Mouse (Mus musculus) lung, embryonic 15.5 days (tissue): ENCODE measurements around the gene Vtcn1. TPM values are rescaled to one million over a fixed set of nuclear protein-coding genes. Genes with fewer than 3 reads are reported as not detected.

Experiments
- ATAC-seq: fragments of 200-750 bp; cut with Nextera tagmentation; 2 replicates; pipeline ENCODE4 v1.8.0; 2017; ENCODE audit warnings: moderate number of reproducible peaks, borderline replicate concordance; ENCODE audit not compliant: low FRiP score, low TSS enrichment; ENCODE audit errors: extremely low read depth
- H3K27ac ChIP-seq: fragments of 300-500 bp; sonication (generic); 2 replicates; pipeline ENCODE4 v1.5.1; 2015; ENCODE audit warnings: moderate library complexity, mild to moderate bottlenecking, inconsistent platforms
- H3K27me3 ChIP-seq: fragments of 300-500 bp; sonication (generic); 2 replicates; pipeline ENCODE4 v1.6.1; 2015; ENCODE audit warnings: inconsistent platforms
- H3K36me3 ChIP-seq: fragments of 300-500 bp; sonication (generic); 2 replicates; pipeline ENCODE4 v1.6.1; 2015; ENCODE audit warnings: inconsistent platforms
- H3K4me1 ChIP-seq: fragments of 300-500 bp; sonication (generic); 2 replicates; pipeline ENCODE4 v1.6.1; 2015; ENCODE audit warnings: inconsistent platforms
- H3K4me2 ChIP-seq: fragments of 300-500 bp; sonication (generic); 2 replicates; pipeline ENCODE4 v1.6.1; 2015; ENCODE audit warnings: inconsistent platforms, mild to moderate bottlenecking, moderate library complexity
- H3K4me3 ChIP-seq: fragments of 300-500 bp; sonication (generic); 2 replicates; pipeline ENCODE4 v1.5.1; 2015; ENCODE audit warnings: mild to moderate bottlenecking, inconsistent platforms
- H3K9ac ChIP-seq: fragments of 300-500 bp; sonication (generic); 2 replicates; pipeline ENCODE4 v1.6.1; 2015; ENCODE audit warnings: inconsistent platforms
- H3K9me3 ChIP-seq: fragments of 300-500 bp; sonication (generic); 2 replicates; pipeline ENCODE4 v1.6.1; 2016; ENCODE audit warnings: inconsistent platforms
- WGBS: fragments of 180-500 bp; shearing (Covaris S2); methylation state at CpG from one replicate; pipeline ENCODE4 v1.1.7; 2015; 5-methylcytosine and 5-hydroxymethylcytosine counted together
- polyA plus RNA-seq: library from polyadenylated mRNA; unstranded; fragments of >200 nt; fragmentation: Nextera tagmentation; extraction: Ambion mirVana; gene quantifications from 2 replicates; pipeline ENCODE4 v1.2.1, GENCODE M21; 2015

The Vtcn1 gene
- 0.19 and 0.50 TPM in 2 replicates for polyA plus RNA-seq

DNA sequence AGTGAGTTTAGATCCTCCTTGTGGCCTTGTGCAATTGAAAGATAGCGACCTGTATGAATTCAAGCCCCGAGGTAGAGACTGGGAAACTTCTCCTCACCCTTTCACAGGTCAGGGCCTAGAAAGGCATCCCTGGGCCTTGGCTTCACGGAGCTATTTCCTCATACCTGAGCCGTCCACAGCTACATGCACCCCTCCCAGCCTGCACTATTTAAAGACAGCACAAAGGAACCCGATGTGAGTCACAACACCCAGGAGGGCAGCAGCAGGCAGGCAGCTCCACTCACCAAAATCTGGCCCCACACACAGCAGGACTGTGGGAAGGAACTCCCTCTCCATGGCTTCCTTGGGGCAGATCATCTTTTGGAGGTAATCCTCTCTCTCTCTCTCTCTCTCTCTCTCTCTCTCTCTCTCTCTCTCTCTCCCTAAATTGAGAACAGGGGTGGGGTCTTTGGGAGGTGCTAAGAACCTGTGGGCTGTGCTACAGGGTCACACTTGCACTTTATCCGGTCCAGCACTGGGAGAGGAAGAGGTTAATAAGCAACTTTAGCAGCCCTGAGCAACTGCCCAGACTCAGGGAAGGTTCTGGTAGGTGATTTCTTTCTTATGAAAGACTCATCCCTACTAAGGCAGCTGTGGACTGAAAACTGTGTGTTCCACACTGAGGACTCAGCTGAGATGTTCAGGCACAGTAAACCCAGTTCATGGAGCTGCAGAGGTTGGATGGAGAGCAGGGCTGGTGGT, at the start of gene Vtcn1:
Vtcn1 (plus strand) TSS at position 235 of the 741 bp plus-strand sequence.
- WGBS = 35% methylated on average over 6 of the region's 6 CpGs
- ATAC-seq = no peak
- no peak within 1 kb of the TSS for H3K4me3 ChIP-seq
- H3K27ac ChIP-seq = no peak within 1 kb of the TSS
- H3K36me3 ChIP-seq = no peaks in the 10 kb centered on the region
- H3K4me1 ChIP-seq = peaks cover 6% of the 10 kb centered on the region; the same call in 1 of the 2 replicates
- no peaks in the 10 kb centered on the region for H3K27me3 ChIP-seq
- no peak within 1 kb of the TSS for H3K9ac ChIP-seq
- H3K9me3 ChIP-seq = no peaks in the 10 kb centered on the region
- no peak within 1 kb of the TSS for H3K4me2 ChIP-seq

DNA sequence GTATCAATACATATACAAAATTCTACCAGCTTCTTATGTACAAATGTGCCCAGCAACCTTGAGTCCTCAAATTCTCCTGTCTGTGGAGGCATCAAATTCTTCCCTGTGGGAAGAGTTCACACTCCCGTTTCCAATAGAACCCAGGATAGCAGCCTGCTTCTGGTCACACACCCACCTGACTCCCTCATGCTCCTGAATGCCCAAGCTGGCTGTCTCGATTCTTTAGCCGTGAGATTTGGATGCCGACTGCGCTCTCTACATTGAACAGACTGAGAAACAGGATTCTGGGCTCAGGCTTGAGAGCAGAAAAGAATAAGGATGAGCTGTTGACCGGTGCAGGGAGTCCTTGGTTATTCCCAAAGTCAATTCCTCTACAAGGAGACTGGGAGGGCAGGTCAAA, 48.3 kb upstream of the Vtcn1 start:
- ATAC-seq = no peak
- no peaks in the 10 kb centered on the region for H3K9me3 ChIP-seq
- 85% methylated on average over 6 of the region's 6 CpGs for WGBS

DNA sequence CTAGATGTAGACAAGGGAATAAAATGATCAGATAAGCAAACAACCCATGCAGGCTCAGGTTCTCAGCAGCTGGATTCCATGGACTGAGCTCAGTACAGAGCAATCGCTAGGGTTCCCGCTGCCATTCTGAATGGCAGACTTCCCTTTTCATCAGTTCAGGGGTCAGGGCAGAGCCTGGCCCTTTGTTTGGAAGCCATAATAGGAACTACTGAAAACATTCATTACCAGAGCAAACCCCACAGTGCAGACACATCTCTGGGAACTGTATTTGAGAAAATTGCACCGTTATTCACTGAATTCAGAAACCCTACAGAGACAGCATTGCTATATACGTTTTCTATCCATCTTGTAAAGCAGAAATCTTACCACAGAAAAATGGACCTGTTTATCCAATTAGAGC, 47.7 kb upstream of the Vtcn1 start:
- Histone ChIP-seq H3K27me3 (no peaks in the 10 kb centered on the region), H3K27ac (no peak overlapping the region), H3K4me3 (no peak overlapping the region), H3K36me3 (no peaks in the 10 kb centered on the region), H3K4me2 (no peak overlapping the region), H3K4me1 (no peaks in the 10 kb centered on the region), H3K9ac (no peak overlapping the region), H3K9me3 (no peaks in the 10 kb centered on the region)
- WGBS = 72% methylated on average over 4 of the region's 4 CpGs
- ATAC-seq = no peak

More for the DNA sequence above, 48.3 kb upstream of the Vtcn1 start:
- H3K4me2 ChIP-seq = no peak overlapping the region
- H3K4me1 ChIP-seq = no peaks in the 10 kb centered on the region
- H3K27ac ChIP-seq = no peak overlapping the region
- H3K27me3 ChIP-seq = no peaks in the 10 kb centered on the region
- H3K36me3 ChIP-seq = no peaks in the 10 kb centered on the region
- no peak overlapping the region for H3K9ac ChIP-seq
- no peak overlapping the region for H3K4me3 ChIP-seq

DNA sequence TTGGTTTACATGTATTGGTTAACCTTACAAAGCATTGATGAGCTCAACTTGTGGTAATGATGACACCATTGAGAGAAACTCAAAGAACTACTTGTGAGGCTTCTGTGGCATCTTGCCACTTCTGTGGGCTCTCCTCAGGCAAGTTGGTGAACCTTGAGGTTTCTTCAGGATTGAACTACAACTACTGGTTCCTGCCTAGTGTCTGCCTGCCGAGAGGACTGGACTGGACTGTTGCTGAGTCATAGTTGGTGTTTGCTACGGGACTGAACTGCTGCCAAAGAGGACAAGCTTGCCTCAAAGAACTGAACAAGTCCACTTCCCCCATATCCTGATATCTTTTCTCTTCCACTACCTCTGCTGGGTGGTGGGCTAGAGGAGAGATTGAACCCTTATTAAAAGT, 39.2 kb upstream of the Vtcn1 start:
- H3K9ac ChIP-seq = no peak overlapping the region
- ATAC-seq = no peak
- H3K4me1 ChIP-seq = no peaks in the 10 kb centered on the region
- no peaks in the 10 kb centered on the region for H3K9me3 ChIP-seq
- H3K27ac ChIP-seq = no peak overlapping the region
- no peaks in the 10 kb centered on the region for H3K36me3 ChIP-seq
- no peak overlapping the region for H3K4me3 ChIP-seq
- no peak overlapping the region for H3K4me2 ChIP-seq
- 56% methylated on average over 2 of the region's 2 CpGs for WGBS
- no peaks in the 10 kb centered on the region for H3K27me3 ChIP-seq

DNA sequence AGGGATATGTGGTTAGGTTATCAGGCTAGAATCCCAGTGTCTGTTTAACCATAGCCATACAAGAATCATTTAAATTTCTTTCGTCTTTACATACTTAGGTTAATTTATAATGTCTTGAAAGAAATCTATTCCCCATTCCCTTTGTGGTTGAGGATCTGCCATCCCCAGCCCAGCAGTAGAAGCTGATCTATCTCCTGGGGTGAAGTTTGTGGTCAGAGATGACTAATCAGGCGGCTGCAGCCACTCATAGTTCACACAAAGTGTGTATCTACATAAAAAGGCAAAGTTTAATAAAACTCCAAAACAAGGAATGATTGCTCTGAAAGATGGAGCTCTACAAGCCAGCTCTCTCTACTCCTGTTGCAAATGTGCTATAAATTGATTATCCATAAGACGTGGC, 33.6 kb upstream of the Vtcn1 start:
- 83% methylated on average over 3 of the region's 3 CpGs for WGBS
- no peaks in the 10 kb centered on the region for H3K9me3 ChIP-seq
- H3K27ac ChIP-seq = no peak overlapping the region
- H3K4me1 ChIP-seq = no peaks in the 10 kb centered on the region
- H3K4me3 ChIP-seq = no peak overlapping the region
- no peaks in the 10 kb centered on the region for H3K27me3 ChIP-seq
- ATAC-seq = no peak
- H3K9ac ChIP-seq = no peak overlapping the region
- no peak overlapping the region for H3K4me2 ChIP-seq
- H3K36me3 ChIP-seq = no peaks in the 10 kb centered on the region

DNA sequence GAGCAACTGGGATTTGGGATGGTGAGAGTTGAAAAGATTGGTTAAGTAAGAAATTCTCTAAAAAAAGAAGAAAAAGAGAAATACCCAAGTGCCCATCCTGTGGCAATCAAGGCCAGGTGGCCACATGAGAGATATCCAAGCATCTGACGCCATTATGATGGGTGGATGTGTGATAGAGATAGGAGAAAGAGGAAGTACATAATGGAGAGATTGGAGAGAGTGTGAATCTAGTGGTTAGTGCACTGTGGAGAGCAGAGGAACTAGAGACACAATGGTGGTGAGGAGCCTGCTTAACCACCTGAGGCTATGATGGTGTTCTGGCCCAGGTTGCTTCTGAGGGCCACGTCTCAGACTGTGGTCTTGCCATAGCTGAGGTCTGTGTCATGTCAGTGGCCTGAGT, 31.9 kb upstream of the Vtcn1 start:
- Histone ChIP-seq H3K27me3 (no peaks in the 10 kb centered on the region), H3K36me3 (no peaks in the 10 kb centered on the region), H3K9me3 (no peaks in the 10 kb centered on the region), H3K9ac (no peak overlapping the region), H3K4me1 (no peaks in the 10 kb centered on the region), H3K27ac (no peak overlapping the region), H3K4me2 (no peak overlapping the region), H3K4me3 (no peak overlapping the region)
- no peak for ATAC-seq
- 69% methylated on average over 2 of the region's 2 CpGs for WGBS

DNA sequence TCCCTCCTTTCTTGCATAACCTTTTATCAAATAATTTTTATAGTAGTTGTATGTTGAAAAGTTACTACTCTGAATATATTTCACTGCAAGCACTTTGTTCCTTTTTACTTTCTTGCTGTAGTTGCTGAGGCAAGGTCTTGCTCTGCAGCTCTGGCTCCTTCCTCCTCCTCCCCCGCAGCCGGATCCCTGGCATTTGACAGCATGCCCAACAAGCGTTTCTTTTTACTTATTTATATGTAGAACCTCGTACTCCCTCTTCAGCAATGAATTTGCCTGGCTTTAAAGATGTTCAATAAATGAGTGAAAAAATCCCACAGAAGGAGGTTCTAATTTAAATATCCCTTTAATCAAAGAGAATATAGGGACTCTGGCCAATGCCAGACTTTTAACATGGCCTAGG, 28.7 kb upstream of the Vtcn1 start:
- 62% methylated on average over 4 of the region's 4 CpGs for WGBS
- no peaks in the 10 kb centered on the region for H3K9me3 ChIP-seq
- H3K4me1 ChIP-seq = no peaks in the 10 kb centered on the region
- H3K9ac ChIP-seq = no peak overlapping the region
- ATAC-seq = no peak
- no peak overlapping the region for H3K4me3 ChIP-seq
- H3K36me3 ChIP-seq = no peaks in the 10 kb centered on the region
- no peaks in the 10 kb centered on the region for H3K27me3 ChIP-seq
- H3K4me2 ChIP-seq = no peak overlapping the region
- no peak overlapping the region for H3K27ac ChIP-seq

DNA sequence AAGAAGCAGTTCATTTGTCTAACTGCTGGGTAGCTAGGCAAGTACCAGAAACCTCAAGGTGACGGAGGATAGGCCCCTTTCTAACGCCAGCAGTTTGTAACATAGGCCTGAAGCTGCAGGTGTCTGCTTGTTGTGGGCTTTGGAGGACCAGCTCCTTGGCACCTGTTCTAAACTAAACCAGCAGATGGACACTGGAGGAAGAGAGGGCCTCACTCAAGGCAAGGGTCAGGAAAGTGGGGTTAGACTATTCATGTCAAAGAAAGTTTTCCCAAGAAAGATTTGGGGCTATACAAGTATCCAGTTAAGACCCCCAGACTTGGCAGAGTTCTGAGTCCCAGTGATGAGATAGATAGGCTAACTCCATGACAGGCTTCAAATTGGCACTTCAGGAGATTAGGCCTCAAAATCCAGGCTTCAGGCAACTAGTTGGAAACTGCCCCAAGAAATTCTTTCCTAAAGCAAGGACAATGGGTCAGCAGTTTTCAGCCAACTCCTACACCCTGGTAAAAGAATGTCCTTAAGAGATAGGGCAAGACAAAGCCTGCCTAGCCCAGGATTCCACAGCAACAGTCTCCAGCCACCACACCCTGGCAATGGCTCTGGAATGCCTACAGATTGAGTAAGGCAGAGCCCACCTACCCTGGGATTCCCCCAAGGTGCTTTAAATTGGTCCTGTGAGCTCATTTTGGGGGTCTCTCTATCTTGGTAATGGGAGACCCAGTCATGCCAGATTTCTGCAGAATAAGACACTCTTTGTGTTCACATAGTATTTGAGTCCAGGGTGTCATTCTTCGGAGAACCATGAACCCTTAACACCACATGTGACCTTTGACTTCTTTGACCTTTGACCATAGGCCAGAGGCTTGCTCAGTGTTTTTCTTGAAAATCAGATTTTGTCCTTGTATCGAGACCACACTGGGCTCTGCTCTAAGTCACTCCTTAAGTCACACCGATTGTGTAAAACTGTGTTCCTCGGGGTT, 27.8 kb upstream of the Vtcn1 start:
- Histone ChIP-seq H3K4me1 (no peaks in the 10 kb centered on the region), H3K4me2 (no peak overlapping the region), H3K36me3 (no peaks in the 10 kb centered on the region), H3K27me3 (no peaks in the 10 kb centered on the region), H3K9ac (no peak overlapping the region), H3K27ac (no peak overlapping the region), H3K9me3 (no peaks in the 10 kb centered on the region), H3K4me3 (no peak overlapping the region)
- WGBS = 78% methylated on average over 6 of the region's 6 CpGs
- no peak for ATAC-seq

DNA sequence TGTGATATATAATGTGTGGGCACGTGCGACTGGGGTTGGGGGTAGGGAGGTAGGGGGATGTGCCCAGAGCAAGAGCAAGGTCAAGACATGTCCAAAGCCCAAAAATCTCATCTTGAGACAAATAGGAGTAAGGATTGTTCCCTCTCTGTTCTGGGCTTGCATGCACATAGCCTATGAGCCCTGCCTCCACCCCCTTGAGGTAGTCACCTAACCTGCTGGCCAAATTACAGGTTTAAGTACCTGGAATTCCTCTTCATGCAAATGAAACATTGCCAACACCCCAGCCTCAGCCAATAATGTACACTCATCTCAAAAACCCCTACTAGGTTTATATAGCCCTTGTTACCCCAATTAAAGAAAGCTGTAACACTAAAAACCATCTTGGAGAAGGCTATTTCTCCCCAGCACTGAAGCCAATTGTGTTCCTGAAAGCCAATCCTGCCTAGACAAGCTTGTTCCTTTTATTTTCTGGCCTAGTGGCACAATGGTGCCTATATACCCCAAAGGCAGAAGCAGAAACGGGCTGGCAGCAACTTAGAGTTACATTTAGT, 26.3 kb upstream of the Vtcn1 start:
- H3K4me3 ChIP-seq = no peak overlapping the region
- H3K36me3 ChIP-seq = no peaks in the 10 kb centered on the region
- no peaks in the 10 kb centered on the region for H3K27me3 ChIP-seq
- H3K9ac ChIP-seq = no peak overlapping the region
- H3K27ac ChIP-seq = no peak overlapping the region
- ATAC-seq = no peak
- no peaks in the 10 kb centered on the region for H3K4me1 ChIP-seq
- 84% methylated on average over 3 of the region's 3 CpGs for WGBS
- no peaks in the 10 kb centered on the region for H3K9me3 ChIP-seq
- H3K4me2 ChIP-seq = no peak overlapping the region

DNA sequence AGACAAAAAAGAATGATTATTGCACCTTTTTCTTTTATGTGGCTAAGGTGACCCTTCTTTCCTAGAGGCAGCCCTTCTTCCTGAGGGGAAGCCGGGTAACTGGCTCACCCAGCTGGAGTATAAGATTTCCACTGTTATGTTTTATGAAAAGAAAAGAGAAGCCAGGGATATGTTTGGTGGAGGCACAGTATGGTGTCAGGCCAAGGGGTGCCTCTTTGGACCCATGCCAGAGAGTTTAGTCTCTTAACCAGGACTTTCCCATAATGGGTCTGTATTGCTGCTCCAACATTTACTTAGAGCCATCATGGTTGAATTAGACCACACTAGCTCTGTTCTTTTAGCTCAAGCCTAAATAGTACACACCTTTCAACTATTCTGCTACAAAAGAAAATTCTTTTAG, 20.3 kb upstream of the Vtcn1 start:
- Histone ChIP-seq H3K27me3 (no peaks in the 10 kb centered on the region), H3K9me3 (no peaks in the 10 kb centered on the region), H3K9ac (no peak overlapping the region), H3K4me1 (no peaks in the 10 kb centered on the region), H3K36me3 (no peaks in the 10 kb centered on the region), H3K4me3 (no peak overlapping the region), H3K4me2 (no peak overlapping the region), H3K27ac (no peak overlapping the region)
- ATAC-seq = no peak
- 82% methylated on average over 1 of the region's 1 CpGs for WGBS

DNA sequence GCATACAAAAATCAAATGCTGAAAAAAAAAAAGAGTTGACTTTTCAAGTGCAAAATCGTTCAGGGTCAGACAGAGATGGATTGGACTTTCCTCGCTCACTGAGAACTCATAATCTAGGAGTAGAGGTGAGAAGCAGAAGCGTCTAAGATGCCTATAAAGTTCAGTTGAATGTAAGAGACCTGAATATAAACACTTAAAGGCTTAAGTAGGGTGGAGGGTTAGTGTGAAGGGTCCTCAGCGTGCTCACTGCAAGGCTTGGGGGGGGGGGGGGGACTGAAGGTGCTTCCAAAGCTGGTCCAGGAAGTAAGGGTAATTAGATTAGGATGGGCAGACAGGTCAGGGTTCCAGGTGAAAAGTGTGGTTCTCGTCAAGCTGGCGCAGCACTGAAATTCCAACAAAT, 19.3 kb upstream of the Vtcn1 start:
- no peak overlapping the region for H3K27ac ChIP-seq
- H3K4me2 ChIP-seq = no peak overlapping the region
- no peak overlapping the region for H3K9ac ChIP-seq
- H3K36me3 ChIP-seq = no peaks in the 10 kb centered on the region
- no peak for ATAC-seq
- H3K4me1 ChIP-seq = no peaks in the 10 kb centered on the region
- no peaks in the 10 kb centered on the region for H3K27me3 ChIP-seq
- no peak overlapping the region for H3K4me3 ChIP-seq
- H3K9me3 ChIP-seq = no peaks in the 10 kb centered on the region
- WGBS = 27% methylated on average over 6 of the region's 6 CpGs

DNA sequence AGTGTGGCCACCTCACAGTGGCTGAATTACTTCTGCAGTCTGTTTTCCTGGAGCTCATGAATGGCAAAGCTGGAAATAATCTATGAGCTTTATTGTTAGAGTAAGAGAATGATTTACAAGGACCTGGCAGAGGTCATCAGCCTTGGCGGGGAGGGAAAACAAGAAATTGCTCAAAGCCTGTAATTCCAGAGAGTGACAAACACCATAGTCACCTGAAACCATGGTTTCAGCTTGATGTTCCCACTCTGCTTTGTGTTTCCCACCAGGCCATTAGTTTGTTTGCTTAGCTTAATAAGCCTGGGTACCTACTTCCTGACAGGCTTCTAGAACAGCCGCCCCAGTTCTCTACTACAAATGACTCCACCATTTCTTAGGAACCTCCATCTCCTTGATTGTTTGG, 14.8 kb upstream of the Vtcn1 start:
- Histone ChIP-seq H3K4me1 (no peaks in the 10 kb centered on the region), H3K27me3 (no peaks in the 10 kb centered on the region), H3K4me3 (no peak overlapping the region), H3K4me2 (no peak overlapping the region), H3K9ac (no peak overlapping the region), H3K36me3 (no peaks in the 10 kb centered on the region), H3K9me3 (no peaks in the 10 kb centered on the region), H3K27ac (no peak overlapping the region)
- WGBS = 70% methylated on average over 2 of the region's 2 CpGs
- no peak for ATAC-seq
